Mouse (Mus musculus) natural killer cell, adult 2 months (primary cell): ENCODE results near the gene Polr3g.
"Not testable (repeated sequence)": the region's sequence is repeated elsewhere in the genome, so short reads cannot be mapped to it uniquely, and the experiment has no call there.

Experiments used
- DNase-seq, 2 experiments: peaks; one replicate each; pipeline ENCODE4 v3.0.0; 2022; ENCODE audit warnings: low spot score in 2 of 2

The Polr3g gene

GRCm38 (mm10) chr13:81630566-81630965 is 80.2 kb downstream of the Polr3g start:
- DNase-seq, result no peak

- no peak for DNase-seq
Observed at GRCm38 (mm10) chr13:81629395-81629794, 81.4 kb downstream of the Polr3g start.

- no peak for DNase-seq
Observed at GRCm38 (mm10) chr13:81628631-81629190, 82.1 kb downstream of the Polr3g start.

- DNase-seq, result not testable (repeated sequence)
Observed at GRCm38 (mm10) chr13:81627861-81628260, 83.0 kb downstream of the Polr3g start.
